9 mouse cellular contexts compared by ENCODE assay signal in genomic region chr15:85403256-85403731, GRCm38 (mm10).
DNase-seq lines count a peak whose midpoint lies in the region; ATAC-seq and TF ChIP-seq lines count a peak whose summit lies in the region.
"Had no signal": no experiment of that assay in that cellular context is flagged by ENCODE, and none has a peak within 500 bp of the region (broad histone marks: within the 10 kb centered on the region; RNA-seq: fewer than 3 reads in every experiment).

No protein-coding gene starts in this region.

- no peak overlapping the region for H3K4me3 ChIP-seq in embryonic facial prominence, embryonic 11.5 days (ENCODE audit: low read depth, low read length)
- H3K4me3 ChIP-seq in embryonic facial prominence, embryonic 10.5 days: no peak overlapping the region
- H3K4me3 ChIP-seq in gastrocnemius, adult 2 months: no peak overlapping the region
- no peak overlapping the region for H3K4me3 ChIP-seq in neural tube, embryonic 14.5 days (ENCODE audit: low read depth, low read length)
- H3K4me3 ChIP-seq: megakaryocyte, embryonic 14.5 days had no signal

- TF ChIP-seq CTCF in gastrocnemius, adult 2 months (IDR thresholded peaks at IDR 0.05): no peak

- intact Hi-C loops in gastrocnemius, adult 2 months (cut with DNase I): no loop called here

- no peak overlapping the region for H3K27ac ChIP-seq in embryonic facial prominence, embryonic 11.5 days (replicated peaks; ENCODE audit: low read depth, low read length)
- H3K27ac ChIP-seq in embryonic facial prominence, embryonic 10.5 days (replicated peaks): no peak overlapping the region
- 0 out of 2 replicates have a peak overlapping the region, but pooled peaks have one; percentile 21 for H3K27ac ChIP-seq in gastrocnemius, adult 2 months
- H3K27ac ChIP-seq in neural tube, embryonic 14.5 days (ENCODE audit: low read depth, low read length): peak overlapping the region; percentile 74

- peak; percentile 19 for DNase-seq in embryonic facial prominence, embryonic 11.5 days (ENCODE audit: low spot score)
- no peak for DNase-seq in embryonic facial prominence, embryonic 10.5 days (ENCODE audit: low spot score)
- DNase-seq in gastrocnemius, adult 2 months: peak; percentile 64
- DNase-seq in layer of hippocampus, postnatal 25 days (ENCODE audit: extremely low spot score in 1 of 2, low spot score in 1 of 2): peak; percentile 51 to 54
- DNase-seq in adrenal gland, postnatal 4 days (ENCODE audit: low spot score in 2 of 2): no peak

- H3K27me3 ChIP-seq in embryonic facial prominence, embryonic 11.5 days (ENCODE audit: control insufficient read depth, insufficient read depth, low read length): no peaks in the 10 kb centered on the region
- H3K27me3 ChIP-seq in embryonic facial prominence, embryonic 10.5 days (replicated peaks; ENCODE audit: low read depth, poor library complexity, severe bottlenecking): no peaks in the 10 kb centered on the region
- H3K27me3 ChIP-seq in neural tube, embryonic 14.5 days (ENCODE audit: control insufficient read depth, insufficient read depth, low read length): no peaks in the 10 kb centered on the region
- H3K27me3 ChIP-seq: megakaryocyte, embryonic 14.5 days had no signal

- H3K9me3 ChIP-seq in embryonic facial prominence, embryonic 11.5 days (replicated peaks; ENCODE audit: control insufficient read depth, low read length): no peaks in the 10 kb centered on the region
- H3K9me3 ChIP-seq in embryonic facial prominence, embryonic 10.5 days: no peaks in the 10 kb centered on the region
- no peaks in the 10 kb centered on the region for H3K9me3 ChIP-seq in neural tube, embryonic 14.5 days (ENCODE audit: control insufficient read depth, low read length)
- H3K9me3 ChIP-seq: megakaryocyte, embryonic 14.5 days had no signal

- no peak overlapping the region for H3K4me2 ChIP-seq in embryonic facial prominence, embryonic 11.5 days (ENCODE audit: low read depth, low read length)
- H3K4me2 ChIP-seq in neural tube, embryonic 14.5 days (ENCODE audit: low read depth, low read length): no peak overlapping the region

- ATAC-seq in embryonic facial prominence, embryonic 11.5 days (replicated peaks; ENCODE audit: insufficient number of reproducible peaks, low FRiP score, low TSS enrichment, low read depth): no peak
- ATAC-seq in cerebellum, adult (ENCODE audit: insufficient number of reproducible peaks, low FRiP score, low TSS enrichment): peak; percentile 96
- peak; percentile 92 for ATAC-seq in neural tube, embryonic 14.5 days (ENCODE audit: low read depth)
- no peak for ATAC-seq in megakaryocyte, adult 5-6 weeks (ENCODE audit: poor library complexity, severe bottlenecking)

- 82% methylated on average over 4 of the region's 4 CpGs for WGBS in embryonic facial prominence, embryonic 11.5 days
- 83% methylated on average over 4 of the region's 4 CpGs for WGBS in embryonic facial prominence, embryonic 10.5 days
- WGBS in neural tube, embryonic 14.5 days: 44% methylated on average over 4 of the region's 4 CpGs

- no peaks in the 10 kb centered on the region; the same call in 1 of the 2 replicates for H3K36me3 ChIP-seq in embryonic facial prominence, embryonic 11.5 days (replicated peaks; ENCODE audit: control insufficient read depth, insufficient read depth, low read depth, low read length)
- peaks cover 27% of the 10 kb centered on the region for H3K36me3 ChIP-seq in embryonic facial prominence, embryonic 10.5 days (replicated peaks)
- peaks cover 4% of the 10 kb centered on the region; the same call in 1 of the 2 replicates for H3K36me3 ChIP-seq in neural tube, embryonic 14.5 days (ENCODE audit: control insufficient read depth, insufficient read depth, low read length)

- no peaks in the 10 kb centered on the region for H3K4me1 ChIP-seq in embryonic facial prominence, embryonic 11.5 days (ENCODE audit: control insufficient read depth, insufficient read depth, low read length)
- no peaks in the 10 kb centered on the region; the same call in 1 of the 2 replicates for H3K4me1 ChIP-seq in embryonic facial prominence, embryonic 10.5 days
- H3K4me1 ChIP-seq in neural tube, embryonic 14.5 days (ENCODE audit: control insufficient read depth, insufficient read depth, low read length): peaks cover 10% of the 10 kb centered on the region

- no peak overlapping the region for H3K9ac ChIP-seq in embryonic facial prominence, embryonic 11.5 days (replicated peaks; ENCODE audit: low read length)
- no peak overlapping the region for H3K9ac ChIP-seq in neural tube, embryonic 14.5 days (replicated peaks; ENCODE audit: low read depth, low read length)

Comparison
In these comparisons a context has a peak if more than half of its experiments do, and no peak if none do; other contexts are left out.
1. DNase-seq: peak in embryonic facial prominence, embryonic 11.5 days (single experiment), gastrocnemius, adult 2 months (single experiment) and layer of hippocampus, postnatal 25 days (2 of 2); none in embryonic facial prominence, embryonic 10.5 days (single experiment) and adrenal gland, postnatal 4 days (0 of 2).
2. ATAC-seq: peak in cerebellum, adult (single experiment) and neural tube, embryonic 14.5 days (single experiment); none in embryonic facial prominence, embryonic 11.5 days (single experiment) and megakaryocyte, adult 5-6 weeks (single experiment).
3. H3K27ac ChIP-seq: peak in gastrocnemius, adult 2 months (single experiment) and neural tube, embryonic 14.5 days (single experiment); none in embryonic facial prominence, embryonic 11.5 days (single experiment) and embryonic facial prominence, embryonic 10.5 days (single experiment).